Mouse (Mus musculus): ENCODE measurements around the gene Piga.

DNA sequence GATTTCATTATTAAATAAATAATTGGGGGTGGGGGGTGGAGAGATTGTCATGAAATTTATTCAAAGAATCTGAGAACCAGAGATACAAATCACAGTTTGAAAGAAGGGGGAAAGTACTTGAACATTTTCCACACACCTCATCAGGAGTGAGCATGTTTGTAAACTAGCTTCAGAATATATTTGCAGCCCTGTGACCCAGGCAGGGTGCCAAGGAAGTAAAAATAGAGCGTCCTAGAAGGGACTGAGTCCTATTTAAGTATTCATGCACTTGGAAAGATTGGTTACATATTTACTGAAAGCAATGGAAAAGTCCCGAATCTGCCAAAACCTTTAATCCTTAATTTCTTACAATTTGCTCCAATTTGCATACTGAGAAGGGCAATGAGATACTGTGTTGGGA lies 20.6 kb downstream of the Piga start:
- TF ChIP-seq POLR2A (IDR thresholded peaks at IDR 0.05; ENCODE audit: control insufficient read depth, low read depth, low read length) (no peak), CTCF (IDR thresholded peaks at IDR 0.05; ENCODE audit: control insufficient read depth, insufficient read depth, insufficient replicate concordance, low read depth, low read length) (no peak)
